Mouse (Mus musculus): ENCODE data around the gene Fam114a2. TPM values are rescaled to one million over a fixed set of nuclear protein-coding genes. Genes with fewer than 3 reads are reported as not detected.

Gene Fam114a2
- total and polyA plus RNA-seq, 2 experiments, result 20.1 to 29.8 TPM

DNA sequence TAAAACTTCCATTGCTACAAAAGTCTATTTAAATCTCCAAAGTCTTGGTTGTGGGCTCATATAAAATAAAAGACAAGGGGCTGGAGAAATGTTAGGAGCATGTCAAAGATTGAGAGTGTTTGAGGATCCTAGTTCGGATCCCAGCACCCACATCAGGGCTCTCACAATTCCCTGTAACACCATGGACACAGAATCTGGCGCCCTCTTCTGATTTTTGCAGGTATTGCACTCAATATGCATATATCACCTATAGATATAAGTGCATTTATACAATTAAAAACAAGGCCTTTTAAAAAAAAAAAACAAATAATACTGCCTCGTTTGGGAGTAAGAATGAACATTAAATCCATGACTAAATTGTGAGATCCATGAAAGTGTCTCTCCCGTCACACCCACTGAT is 49.7 kb downstream of the Fam114a2 start:
- H3K4me3 ChIP-seq (ENCODE audit: insufficient read depth, low read depth, low read length), result no peak overlapping the region
- no peak overlapping the region for H3K9ac ChIP-seq (ENCODE audit: low read depth, low read length)
- H3K79me2 ChIP-seq (ENCODE audit: control insufficient read depth, insufficient read depth, low read length), result no peaks in the 10 kb centered on the region
- 72% methylated on average over 4 of the region's 4 CpGs for WGBS
- H3K27ac ChIP-seq (replicated peaks; ENCODE audit: insufficient read depth, low read depth, low read length), result no peak overlapping the region
- H3K36me3 ChIP-seq (ENCODE audit: control insufficient read depth, insufficient read depth, low read length), result no peaks in the 10 kb centered on the region
- no peak for TF ChIP-seq CTCF (IDR thresholded peaks at IDR 0.05; ENCODE audit: low read depth, low read length)
- TF ChIP-seq POLR2A (IDR thresholded peaks at IDR 0.05; ENCODE audit: extremely low read depth, insufficient read depth, low read length), result no peak
- DNase-seq (ENCODE audit: extremely low read depth, low read depth, low spot score), result no peak
- no peaks in the 10 kb centered on the region for H3K27me3 ChIP-seq (ENCODE audit: control insufficient read depth, insufficient read depth, low read length)
- no peaks in the 10 kb centered on the region for H3K4me1 ChIP-seq (ENCODE audit: control insufficient read depth, insufficient read depth, low read length)

DNA sequence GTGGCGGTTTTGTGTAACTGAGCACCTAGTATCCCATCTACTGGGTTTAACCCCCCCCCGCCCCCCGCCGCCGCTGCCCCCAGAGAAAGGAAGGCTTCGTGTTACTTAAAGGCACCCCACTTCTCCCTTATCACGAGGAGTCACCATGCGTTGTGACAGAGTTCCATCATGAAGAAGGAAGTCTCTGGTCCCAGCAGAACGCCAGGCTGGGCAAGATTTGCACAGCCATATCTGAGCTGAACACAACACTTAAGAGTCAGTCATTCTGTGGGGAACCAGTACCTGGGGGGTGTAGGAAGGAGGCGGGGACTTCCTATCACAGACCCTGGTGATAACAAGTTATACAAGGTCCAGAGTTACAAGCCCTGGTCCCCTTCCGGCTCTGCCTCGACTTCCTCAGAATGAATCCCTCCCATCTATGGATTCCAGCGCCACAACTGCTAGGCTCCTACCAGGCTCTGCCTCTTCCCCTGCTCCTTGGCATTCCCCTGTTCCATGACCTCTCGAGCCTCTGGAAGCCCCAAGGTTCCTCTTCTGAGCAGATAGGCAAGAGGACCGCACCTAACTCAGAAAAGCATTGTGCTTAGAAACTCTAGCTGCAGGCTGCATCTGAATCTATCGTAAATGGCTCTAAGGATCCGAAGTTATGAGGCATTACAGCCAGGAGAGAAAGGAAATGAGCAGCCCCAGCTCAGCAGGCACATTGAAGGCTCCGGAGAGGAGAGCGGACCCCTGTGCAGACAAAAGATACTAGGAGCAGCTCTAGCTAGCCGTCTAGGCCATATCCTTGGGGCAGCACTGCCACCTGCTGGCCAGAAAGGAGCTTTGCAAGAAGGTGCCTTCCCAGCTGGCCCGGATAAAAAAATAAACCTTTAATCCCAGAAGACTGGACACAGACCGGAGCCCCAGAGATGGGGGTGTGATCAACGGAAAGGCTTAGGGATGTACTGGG is 51.0 kb downstream of the Fam114a2 start:
- Histone ChIP-seq H3K79me2 (ENCODE audit: control insufficient read depth, insufficient read depth, low read length) (no peaks in the 10 kb centered on the region), H3K9ac (ENCODE audit: low read depth, low read length) (no peak overlapping the region), H3K4me3 (ENCODE audit: insufficient read depth, low read depth, low read length) (no peak overlapping the region), H3K27me3 (ENCODE audit: control insufficient read depth, insufficient read depth, low read length) (no peaks in the 10 kb centered on the region), H3K36me3 (ENCODE audit: control insufficient read depth, insufficient read depth, low read length) (no peaks in the 10 kb centered on the region), H3K27ac (replicated peaks; ENCODE audit: insufficient read depth, low read depth, low read length) (no peak overlapping the region), H3K4me1 (ENCODE audit: control insufficient read depth, insufficient read depth, low read length) (no peaks in the 10 kb centered on the region)
- no peak for TF ChIP-seq POLR2A (IDR thresholded peaks at IDR 0.05; ENCODE audit: extremely low read depth, insufficient read depth, low read length)
- peak; percentile 91 for TF ChIP-seq CTCF (IDR thresholded peaks at IDR 0.05; ENCODE audit: low read depth, low read length)
- WGBS, result 50% methylated on average over 23 of the region's 23 CpGs
- peak; percentile 13 for DNase-seq (ENCODE audit: extremely low read depth, low read depth, low spot score)

DNA sequence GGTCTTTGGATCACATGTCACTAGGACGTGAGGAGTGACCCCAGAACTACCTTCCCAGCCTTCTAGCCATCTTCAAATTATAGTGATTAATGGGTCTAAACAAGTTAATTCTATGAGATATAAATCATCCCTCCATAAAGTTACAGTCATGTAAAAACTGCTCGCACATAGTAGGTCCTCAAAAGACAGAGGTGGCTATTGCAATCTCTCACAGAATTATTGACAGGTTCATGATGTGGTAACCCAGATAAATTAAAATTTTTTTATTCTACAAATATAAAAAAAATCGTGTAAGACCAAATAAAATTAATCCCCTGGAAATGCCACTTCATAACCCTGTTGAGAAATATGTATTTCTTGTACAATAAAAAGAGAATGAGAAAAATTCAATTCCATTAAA is 52.6 kb downstream of the Fam114a2 start:
- Histone ChIP-seq H3K4me3 (ENCODE audit: insufficient read depth, low read depth, low read length) (no peak overlapping the region), H3K79me2 (ENCODE audit: control insufficient read depth, insufficient read depth, low read length) (no peaks in the 10 kb centered on the region), H3K27ac (replicated peaks; ENCODE audit: insufficient read depth, low read depth, low read length) (no peak overlapping the region), H3K4me1 (ENCODE audit: control insufficient read depth, insufficient read depth, low read length) (no peaks in the 10 kb centered on the region), H3K9ac (ENCODE audit: low read depth, low read length) (no peak overlapping the region), H3K36me3 (ENCODE audit: control insufficient read depth, insufficient read depth, low read length) (no peaks in the 10 kb centered on the region), H3K27me3 (ENCODE audit: control insufficient read depth, insufficient read depth, low read length) (no peaks in the 10 kb centered on the region)
- no peak for TF ChIP-seq CTCF (IDR thresholded peaks at IDR 0.05; ENCODE audit: low read depth, low read length)
- TF ChIP-seq POLR2A (IDR thresholded peaks at IDR 0.05; ENCODE audit: extremely low read depth, insufficient read depth, low read length), result no peak
- no peak for DNase-seq (ENCODE audit: extremely low read depth, low read depth, low spot score)
- WGBS, result 72% methylated on average over 3 of the region's 3 CpGs

DNA sequence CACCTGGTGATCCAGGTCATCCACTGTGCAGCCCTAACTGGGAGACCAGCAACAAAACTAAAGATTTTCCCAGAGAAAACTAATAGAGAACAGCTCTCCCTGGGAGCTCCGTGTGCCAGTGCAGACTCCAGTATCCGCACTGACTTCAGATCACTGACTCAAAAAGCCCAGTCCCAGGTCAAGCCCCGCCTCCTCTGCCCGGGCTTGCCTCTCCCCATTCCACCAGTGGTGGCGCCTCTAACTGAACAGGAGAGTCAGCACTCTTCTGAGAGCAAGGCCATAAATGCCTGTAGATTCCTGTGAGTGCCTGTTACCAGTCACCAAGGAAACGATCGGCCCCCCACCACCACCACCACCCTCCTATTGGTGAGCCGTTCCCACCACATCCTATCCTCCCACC is 53.4 kb downstream of the Fam114a2 start:
- no peaks in the 10 kb centered on the region for H3K27me3 ChIP-seq (ENCODE audit: control insufficient read depth, insufficient read depth, low read length)
- 61% methylated on average over 8 of the region's 8 CpGs for WGBS
- H3K36me3 ChIP-seq (ENCODE audit: control insufficient read depth, insufficient read depth, low read length), result no peaks in the 10 kb centered on the region
- no peak overlapping the region for H3K9ac ChIP-seq (ENCODE audit: low read depth, low read length)
- no peaks in the 10 kb centered on the region for H3K4me1 ChIP-seq (ENCODE audit: control insufficient read depth, insufficient read depth, low read length)
- H3K4me3 ChIP-seq (ENCODE audit: insufficient read depth, low read depth, low read length), result no peak overlapping the region
- no peak for DNase-seq (ENCODE audit: extremely low read depth, low read depth, low spot score)
- TF ChIP-seq CTCF (IDR thresholded peaks at IDR 0.05; ENCODE audit: low read depth, low read length), result no peak
- TF ChIP-seq POLR2A (IDR thresholded peaks at IDR 0.05; ENCODE audit: extremely low read depth, insufficient read depth, low read length), result no peak
- H3K27ac ChIP-seq (replicated peaks; ENCODE audit: insufficient read depth, low read depth, low read length), result no peak overlapping the region
- H3K79me2 ChIP-seq (ENCODE audit: control insufficient read depth, insufficient read depth, low read length), result no peaks in the 10 kb centered on the region

DNA sequence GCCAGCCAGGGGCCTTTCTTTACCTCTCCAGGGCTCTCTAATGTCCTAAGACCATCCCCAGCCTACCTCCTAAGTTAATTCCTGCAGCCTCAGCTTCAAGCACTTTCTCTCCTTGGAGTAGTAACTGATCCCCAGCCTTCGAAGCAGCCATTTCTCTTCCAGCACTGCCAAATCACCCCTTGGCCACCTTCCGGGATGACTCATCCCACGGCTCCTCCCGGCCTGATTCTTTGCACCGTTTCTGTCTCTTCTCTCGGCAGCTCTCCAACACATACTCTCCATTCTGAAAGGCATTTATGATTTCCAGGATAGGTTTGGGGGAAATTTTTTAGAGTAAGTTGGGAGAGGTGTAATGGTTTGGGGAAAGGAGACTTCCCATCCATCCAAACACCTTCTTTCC is 58.7 kb downstream of the Fam114a2 start:
- 77% methylated on average over 6 of the region's 6 CpGs for WGBS
- no peaks in the 10 kb centered on the region for H3K79me2 ChIP-seq (ENCODE audit: control insufficient read depth, insufficient read depth, low read length)
- TF ChIP-seq POLR2A (IDR thresholded peaks at IDR 0.05; ENCODE audit: extremely low read depth, insufficient read depth, low read length) (no peak), CTCF (IDR thresholded peaks at IDR 0.05; ENCODE audit: low read depth, low read length) (no peak)
- no peak overlapping the region for H3K4me3 ChIP-seq (ENCODE audit: insufficient read depth, low read depth, low read length)
- no peaks in the 10 kb centered on the region for H3K27me3 ChIP-seq (ENCODE audit: control insufficient read depth, insufficient read depth, low read length)
- no peak overlapping the region for H3K9ac ChIP-seq (ENCODE audit: low read depth, low read length)
- H3K36me3 ChIP-seq (ENCODE audit: control insufficient read depth, insufficient read depth, low read length), result no peaks in the 10 kb centered on the region
- DNase-seq (ENCODE audit: extremely low read depth, low read depth, low spot score), result no peak
- no peak overlapping the region for H3K27ac ChIP-seq (replicated peaks; ENCODE audit: insufficient read depth, low read depth, low read length)
- H3K4me1 ChIP-seq (ENCODE audit: control insufficient read depth, insufficient read depth, low read length), result no peaks in the 10 kb centered on the region

DNA sequence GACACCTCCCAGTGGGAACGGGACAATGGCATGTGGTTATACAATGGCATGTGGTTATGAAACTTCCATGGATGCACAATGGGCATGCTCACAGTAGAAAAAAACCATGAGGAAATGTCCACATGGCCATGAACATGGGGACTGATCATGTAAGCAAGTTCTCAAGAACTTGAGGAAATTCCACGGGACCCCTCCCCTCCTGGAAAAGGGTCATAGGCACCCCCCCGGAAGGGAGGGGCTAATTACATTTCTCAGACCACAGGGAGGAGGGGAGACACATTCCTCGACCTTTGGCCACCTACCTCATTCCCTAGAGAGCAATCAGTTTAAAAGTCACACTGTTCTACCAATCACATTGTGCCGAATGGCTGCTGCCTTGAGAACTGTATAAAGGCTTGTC is 64.0 kb downstream of the Fam114a2 start:
- DNase-seq (ENCODE audit: extremely low read depth, low read depth, low spot score), result no peak
- TF ChIP-seq POLR2A (IDR thresholded peaks at IDR 0.05; ENCODE audit: extremely low read depth, insufficient read depth, low read length) (no peak), CTCF (IDR thresholded peaks at IDR 0.05; ENCODE audit: low read depth, low read length) (no peak)
- no peaks in the 10 kb centered on the region for H3K36me3 ChIP-seq (ENCODE audit: control insufficient read depth, insufficient read depth, low read length)
- H3K27me3 ChIP-seq (ENCODE audit: control insufficient read depth, insufficient read depth, low read length), result no peaks in the 10 kb centered on the region
- H3K27ac ChIP-seq (replicated peaks; ENCODE audit: insufficient read depth, low read depth, low read length), result no peak overlapping the region
- 57% methylated on average over 5 of the region's 5 CpGs for WGBS
- no peak overlapping the region for H3K4me3 ChIP-seq (ENCODE audit: insufficient read depth, low read depth, low read length)
- no peaks in the 10 kb centered on the region for H3K4me1 ChIP-seq (ENCODE audit: control insufficient read depth, insufficient read depth, low read length)
- no peak overlapping the region for H3K9ac ChIP-seq (ENCODE audit: low read depth, low read length)
- no peaks in the 10 kb centered on the region for H3K79me2 ChIP-seq (ENCODE audit: control insufficient read depth, insufficient read depth, low read length)
